14 mouse cellular contexts compared by ENCODE assay signal in genomic region chr15:85676156-85676555, GRCm38 (mm10). TPM values are rescaled to one million over a fixed set of nuclear protein-coding genes. Genes with fewer than 3 reads are reported as not detected.
DNase-seq lines count a peak whose midpoint lies in the region; ATAC-seq and TF ChIP-seq lines count a peak whose summit lies in the region.
"Had no signal": no experiment of that assay in that cellular context is flagged by ENCODE, and none has a peak within 500 bp of the region (broad histone marks: within the 10 kb centered on the region; RNA-seq: fewer than 3 reads in every experiment).

No protein-coding gene starts in this region.

- H3K4me1 ChIP-seq in forebrain, embryonic 14.5 days (ENCODE audit: control insufficient read depth, insufficient read depth, low read length) = peaks cover 64% of the 10 kb centered on the region
- no peaks in the 10 kb centered on the region for H3K4me1 ChIP-seq in forebrain, embryonic 11.5 days (replicated peaks; ENCODE audit: control insufficient read depth, insufficient read depth, low read length)
- H3K4me1 ChIP-seq in kidney, embryonic 15.5 days = peaks cover 76% of the 10 kb centered on the region
- peaks cover 70% of the 10 kb centered on the region for H3K4me1 ChIP-seq in midbrain, embryonic 15.5 days

- H3K79me3 ChIP-seq in C2C12 (ENCODE audit: low read depth) = peaks cover 99% of the 10 kb centered on the region

- H3K9ac ChIP-seq in forebrain, embryonic 14.5 days (ENCODE audit: low read length) = peak overlapping the region; percentile 50
- no peak overlapping the region for H3K9ac ChIP-seq in forebrain, embryonic 11.5 days (ENCODE audit: low read length)
- no peak overlapping the region for H3K9ac ChIP-seq in kidney, embryonic 15.5 days
- H3K9ac ChIP-seq in midbrain, embryonic 15.5 days = no peak overlapping the region

- H3K27ac ChIP-seq in forebrain, embryonic 14.5 days (ENCODE audit: low read depth, low read length) = 0 out of 2 replicates have a peak overlapping the region, but pooled peaks have one; percentile 18
- H3K27ac ChIP-seq in forebrain, embryonic 11.5 days (ENCODE audit: low read depth, low read length) = no peak overlapping the region
- peak overlapping the region; percentile 46; the same call in 1 of the 2 replicates for H3K27ac ChIP-seq in kidney, embryonic 15.5 days
- no peak overlapping the region; the same call in 1 of the 2 replicates for H3K27ac ChIP-seq in midbrain, embryonic 15.5 days

- no peak for DNase-seq in forebrain, embryonic 14.5 days (ENCODE audit: low spot score)
- no peak for DNase-seq in forebrain, embryonic 11.5 days (ENCODE audit: low spot score)
- no peak for DNase-seq in kidney, postnatal 4 days
- no peak for DNase-seq in thymus, postnatal 4 days
- no peak for DNase-seq in T-cell, adult 2 months (ENCODE audit: low spot score)
- DNase-seq: adrenal gland, postnatal 10 days; embryo, embryonic 11 days; lung, postnatal 10 days; retina, postnatal 1 day had no signal

- WGBS in forebrain, embryonic 14.5 days = 59% methylated on average over 3 of the region's 3 CpGs
- 81% methylated on average over 3 of the region's 3 CpGs for WGBS in forebrain, embryonic 11.5 days
- 78% methylated on average over 3 of the region's 3 CpGs for WGBS in kidney, embryonic 15.5 days
- WGBS in midbrain, embryonic 15.5 days = 76% methylated on average over 3 of the region's 3 CpGs

- peaks cover 100% of the 10 kb centered on the region for H3K79me2 ChIP-seq in C2C12 (ENCODE audit: control insufficient read depth, insufficient read depth)

- no peak for ATAC-seq in forebrain, embryonic 14.5 days
- ATAC-seq in forebrain, embryonic 11.5 days (replicated peaks; ENCODE audit: low FRiP score) = no peak
- ATAC-seq in kidney, embryonic 15.5 days (replicated peaks; ENCODE audit: low FRiP score) = no peak
- ATAC-seq in midbrain, embryonic 15.5 days (replicated peaks) = no peak

- peak overlapping the region; percentile 85 for H3K4me2 ChIP-seq in forebrain, embryonic 14.5 days (ENCODE audit: low read length)
- H3K4me2 ChIP-seq in forebrain, embryonic 11.5 days (ENCODE audit: low read depth, low read length, severe bottlenecking) = no peak overlapping the region
- H3K4me2 ChIP-seq in kidney, embryonic 15.5 days = 0 out of 2 replicates have a peak overlapping the region, but pooled peaks have one; percentile 15
- peak overlapping the region; percentile 37 for H3K4me2 ChIP-seq in midbrain, embryonic 15.5 days
- H3K4me2 ChIP-seq: liver, embryonic 11.5 days had no signal

- H3K4me3 ChIP-seq in forebrain, embryonic 14.5 days (ENCODE audit: low read depth, low read length) = peak overlapping the region; percentile 16; the same call in 1 of the 2 replicates
- H3K4me3 ChIP-seq in forebrain, embryonic 11.5 days (ENCODE audit: low read depth, low read length) = no peak overlapping the region
- H3K4me3 ChIP-seq in kidney, embryonic 15.5 days (replicated peaks) = no peak overlapping the region
- H3K4me3 ChIP-seq in C2C12 (ENCODE audit: insufficient read depth, poor library complexity, severe bottlenecking) = peak overlapping the region; percentile 99
- no peak overlapping the region for H3K4me3 ChIP-seq in midbrain, embryonic 15.5 days
- H3K4me3 ChIP-seq: erythroblast, embryonic 14.5 days had no signal

- peaks cover 21% of the 10 kb centered on the region for H3K36me3 ChIP-seq in forebrain, embryonic 14.5 days (ENCODE audit: control insufficient read depth, insufficient read depth, low read length)
- H3K36me3 ChIP-seq in forebrain, embryonic 11.5 days (ENCODE audit: control insufficient read depth, insufficient read depth, low read length) = no peaks in the 10 kb centered on the region
- peaks cover 36% of the 10 kb centered on the region for H3K36me3 ChIP-seq in kidney, embryonic 15.5 days
- peaks cover 83% of the 10 kb centered on the region for H3K36me3 ChIP-seq in C2C12 (ENCODE audit: control insufficient read depth, insufficient read depth)
- H3K36me3 ChIP-seq in midbrain, embryonic 15.5 days (replicated peaks) = no peaks in the 10 kb centered on the region

- no peaks in the 10 kb centered on the region for H3K27me3 ChIP-seq in forebrain, embryonic 14.5 days (replicated peaks; ENCODE audit: control insufficient read depth, insufficient read depth, low read length)
- peaks cover 58% of the 10 kb centered on the region for H3K27me3 ChIP-seq in forebrain, embryonic 11.5 days (ENCODE audit: control insufficient read depth, insufficient read depth, low read length)
- no peaks in the 10 kb centered on the region for H3K27me3 ChIP-seq in kidney, embryonic 15.5 days
- H3K27me3 ChIP-seq in C2C12 (ENCODE audit: control insufficient read depth, insufficient read depth, insufficient read length) = no peaks in the 10 kb centered on the region
- peaks cover 11% of the 10 kb centered on the region; the same call in 1 of the 2 replicates for H3K27me3 ChIP-seq in midbrain, embryonic 15.5 days (replicated peaks)

- TF ChIP-seq CTCF in C2C12 (IDR thresholded peaks at IDR 0.05; ENCODE audit: control insufficient read depth, insufficient read depth, insufficient read length) = no peak

- peak overlapping the region; percentile 61 for H3ac ChIP-seq in C2C12 (ENCODE audit: control insufficient read depth, insufficient read length, low read depth)

- no peaks in the 10 kb centered on the region for H3K9me3 ChIP-seq in forebrain, embryonic 14.5 days (replicated peaks; ENCODE audit: control insufficient read depth, low read length)
- H3K9me3 ChIP-seq in forebrain, embryonic 11.5 days (ENCODE audit: control insufficient read depth, low read length) = no peaks in the 10 kb centered on the region
- no peaks in the 10 kb centered on the region for H3K9me3 ChIP-seq in kidney, embryonic 15.5 days (replicated peaks)
- no peaks in the 10 kb centered on the region for H3K9me3 ChIP-seq in midbrain, embryonic 15.5 days

TF ChIP-seq in C2C12, 6 proteins besides CTCF, POLR2A, EP300 and RAD21:
- TF ChIP-seq CEBPB (IDR thresholded peaks at IDR 0.05; ENCODE audit: low read depth) = no peak
- TF ChIP-seq FOSL1 (IDR thresholded peaks at IDR 0.05; ENCODE audit: insufficient read depth, low read length, poor library complexity, severe bottlenecking) = no peak
- TF ChIP-seq MYOG (IDR thresholded peaks at IDR 0.05; ENCODE audit: control insufficient read depth, extremely low read depth, insufficient read length) = no peak
- no peak for TF ChIP-seq MAX (IDR thresholded peaks at IDR 0.05)
- TF ChIP-seq USF1 (IDR thresholded peaks at IDR 0.05; ENCODE audit: low read depth) = no peak
- no peak for TF ChIP-seq MYOD1 (IDR thresholded peaks at IDR 0.05; ENCODE audit: control insufficient read depth, insufficient read length, low read depth)
TF ChIP-seq in C2C12: peak in this region for 0.

RNA-seq across cellular contexts. Expression of gene Ppara, which starts 58.6 kb away (rescaled TPM):
- polyA plus RNA-seq in forebrain, embryonic 14.5 days (2014; fragmentation: Nextera tagmentation; extraction: Ambion mirVana) = 0.67 and 0.73 TPM in 2 replicates
- polyA plus RNA-seq in forebrain, embryonic 11.5 days (2014; fragmentation: Nextera tagmentation; extraction: Ambion mirVana) = 0.31 and 0.51 TPM in 2 replicates
- polyA plus RNA-seq in kidney, embryonic 15.5 days (2015; fragmentation: Nextera tagmentation; extraction: Ambion mirVana) = 3.9 and 5.0 TPM in 2 replicates
- 0.08 TPM for polyA plus RNA-seq in C2C12 (2012; fragmentation: generic; extraction: Trizol)
- 1.3 and 2.2 TPM in 2 replicates for polyA plus RNA-seq in midbrain, embryonic 15.5 days (2015; fragmentation: Nextera tagmentation; extraction: Ambion mirVana)
- polyA plus RNA-seq: erythroblast, embryonic 14.5 days had no signal

Comparison
In these comparisons a context has a peak if more than half of its experiments do, and no peak if none do; other contexts are left out.
1. H3K27ac ChIP-seq: peak in forebrain, embryonic 14.5 days (single experiment) and kidney, embryonic 15.5 days (single experiment); none in forebrain, embryonic 11.5 days (single experiment) and midbrain, embryonic 15.5 days (single experiment).
2. H3K4me3 ChIP-seq: peak in forebrain, embryonic 14.5 days (single experiment) and C2C12 (single experiment); none in forebrain, embryonic 11.5 days (single experiment), kidney, embryonic 15.5 days (single experiment) and midbrain, embryonic 15.5 days (single experiment).